Comparison of ENCODE assay signal across 11 mouse cellular contexts in genomic region chr7:64580293-64580692, GRCm38 (mm10).
DNase-seq lines count a peak whose midpoint lies in the region; ATAC-seq and TF ChIP-seq lines count a peak whose summit lies in the region.
"Had no signal": no experiment of that assay in that cellular context is flagged by ENCODE, and none has a peak within 500 bp of the region (broad histone marks: within the 10 kb centered on the region; RNA-seq: fewer than 3 reads in every experiment).

No protein-coding gene starts in this region.

- no peaks in the 10 kb centered on the region for H3K9me3 ChIP-seq in midbrain, embryonic 12.5 days
- no peaks in the 10 kb centered on the region for H3K9me3 ChIP-seq in midbrain, postnatal 0 days (ENCODE audit: low read length)
- H3K9me3 ChIP-seq in forebrain, embryonic 12.5 days = no peaks in the 10 kb centered on the region
- no peaks in the 10 kb centered on the region for H3K9me3 ChIP-seq in forebrain, postnatal 0 days (ENCODE audit: low read length)
- H3K9me3 ChIP-seq in midbrain, embryonic 16.5 days (replicated peaks; ENCODE audit: control insufficient read depth, low read length, poor library complexity, severe bottlenecking) = no peaks in the 10 kb centered on the region
- no peaks in the 10 kb centered on the region for H3K9me3 ChIP-seq in lung, postnatal 0 days (ENCODE audit: low read length)
- H3K9me3 ChIP-seq in kidney, embryonic 16.5 days (ENCODE audit: low read length) = no peaks in the 10 kb centered on the region
- H3K9me3 ChIP-seq: embryonic facial prominence, embryonic 15.5 days; limb, embryonic 15.5 days had no signal

- H3K4me3 ChIP-seq in midbrain, embryonic 12.5 days = no peak overlapping the region
- no peak overlapping the region for H3K4me3 ChIP-seq in midbrain, postnatal 0 days (ENCODE audit: low read depth, low read length)
- no peak overlapping the region for H3K4me3 ChIP-seq in forebrain, embryonic 12.5 days (replicated peaks)
- H3K4me3 ChIP-seq in forebrain, postnatal 0 days (ENCODE audit: low read depth, low read length) = no peak overlapping the region
- H3K4me3 ChIP-seq in midbrain, embryonic 16.5 days (ENCODE audit: low read depth, low read length) = no peak overlapping the region
- H3K4me3 ChIP-seq in lung, postnatal 0 days (ENCODE audit: low read depth, low read length) = no peak overlapping the region
- H3K4me3 ChIP-seq in kidney, embryonic 16.5 days (ENCODE audit: low read length) = no peak overlapping the region
- H3K4me3 ChIP-seq: embryonic facial prominence, embryonic 15.5 days; limb, embryonic 15.5 days had no signal

- TF ChIP-seq EP300 in lung, postnatal 0 days (IDR thresholded peaks at IDR 0.05) = no peak

- peak; percentile 31; the same call in 1 of the 2 replicates for ATAC-seq in midbrain, embryonic 12.5 days (ENCODE audit: low FRiP score, low read depth)
- ATAC-seq in midbrain, postnatal 0 days (ENCODE audit: low FRiP score) = no peak
- ATAC-seq in forebrain, embryonic 12.5 days (ENCODE audit: low FRiP score) = peak; percentile 60
- ATAC-seq in forebrain, postnatal 0 days = peak; percentile 5; the same call in 1 of the 2 replicates
- ATAC-seq in midbrain, embryonic 16.5 days = 0 out of 2 replicates have a peak, but pooled peaks have one; percentile 26
- no peak for ATAC-seq in lung, postnatal 0 days
- ATAC-seq in kidney, embryonic 16.5 days (ENCODE audit: low FRiP score, low TSS enrichment) = no peak

- H3K4me1 ChIP-seq in midbrain, embryonic 12.5 days = peaks cover 41% of the 10 kb centered on the region
- H3K4me1 ChIP-seq in midbrain, postnatal 0 days (ENCODE audit: insufficient read depth, low read length) = 0 out of 2 replicates have a peak, but pooled peaks cover 3% of the 10 kb centered on the region
- H3K4me1 ChIP-seq in forebrain, embryonic 12.5 days = peaks cover 35% of the 10 kb centered on the region
- H3K4me1 ChIP-seq in forebrain, postnatal 0 days (ENCODE audit: insufficient read depth) = peaks cover 13% of the 10 kb centered on the region
- H3K4me1 ChIP-seq in midbrain, embryonic 16.5 days (ENCODE audit: control insufficient read depth, insufficient read depth, low read length) = peaks cover 32% of the 10 kb centered on the region
- no peaks in the 10 kb centered on the region for H3K4me1 ChIP-seq in lung, postnatal 0 days (ENCODE audit: insufficient read depth, low read depth, low read length)
- no peaks in the 10 kb centered on the region for H3K4me1 ChIP-seq in kidney, embryonic 16.5 days (ENCODE audit: insufficient read depth, low read length)

- H3K4me2 ChIP-seq in midbrain, embryonic 12.5 days (replicated peaks) = no peak overlapping the region
- no peak overlapping the region for H3K4me2 ChIP-seq in midbrain, postnatal 0 days (ENCODE audit: low read depth, low read length, poor library complexity, severe bottlenecking)
- H3K4me2 ChIP-seq in forebrain, embryonic 12.5 days = no peak overlapping the region
- H3K4me2 ChIP-seq in forebrain, postnatal 0 days (ENCODE audit: low read depth) = no peak overlapping the region
- no peak overlapping the region for H3K4me2 ChIP-seq in midbrain, embryonic 16.5 days (ENCODE audit: low read length)
- H3K4me2 ChIP-seq in lung, postnatal 0 days (replicated peaks; ENCODE audit: low read depth, low read length) = no peak overlapping the region
- H3K4me2 ChIP-seq in kidney, embryonic 16.5 days (replicated peaks; ENCODE audit: low read depth, low read length) = no peak overlapping the region
- H3K4me2 ChIP-seq: embryonic facial prominence, embryonic 15.5 days; limb, embryonic 15.5 days had no signal

- no peaks in the 10 kb centered on the region for H3K36me3 ChIP-seq in midbrain, embryonic 12.5 days
- no peaks in the 10 kb centered on the region for H3K36me3 ChIP-seq in midbrain, postnatal 0 days (ENCODE audit: insufficient read depth, low read length)
- no peaks in the 10 kb centered on the region for H3K36me3 ChIP-seq in forebrain, embryonic 12.5 days (replicated peaks)
- no peaks in the 10 kb centered on the region for H3K36me3 ChIP-seq in forebrain, postnatal 0 days (ENCODE audit: insufficient read depth)
- H3K36me3 ChIP-seq in midbrain, embryonic 16.5 days (ENCODE audit: control insufficient read depth, insufficient read depth, low read length) = no peaks in the 10 kb centered on the region
- no peaks in the 10 kb centered on the region for H3K36me3 ChIP-seq in lung, postnatal 0 days (ENCODE audit: insufficient read depth, low read length)
- no peaks in the 10 kb centered on the region for H3K36me3 ChIP-seq in kidney, embryonic 16.5 days (ENCODE audit: insufficient read depth, low read length)
- H3K36me3 ChIP-seq: embryonic facial prominence, embryonic 15.5 days; limb, embryonic 15.5 days had no signal

- TF ChIP-seq CTCF in midbrain, postnatal 0 days (IDR thresholded peaks at IDR 0.05) = no peak
- no peak for TF ChIP-seq CTCF in forebrain, postnatal 0 days (IDR thresholded peaks at IDR 0.05; ENCODE audit: low read depth)
- TF ChIP-seq CTCF in lung, postnatal 0 days (IDR thresholded peaks at IDR 0.05) = no peak

- DNase-seq in midbrain, postnatal 0 days (ENCODE audit: low spot score) = no peak
- DNase-seq in forebrain, postnatal 0 days = no peak
- DNase-seq in lung, postnatal 0 days (ENCODE audit: low spot score) = no peak
- DNase-seq: lung, adult 18-20 months; thymus, postnatal 4 days had no signal

- H3K9ac ChIP-seq in midbrain, embryonic 12.5 days (replicated peaks) = no peak overlapping the region
- no peak overlapping the region for H3K9ac ChIP-seq in midbrain, postnatal 0 days (replicated peaks; ENCODE audit: low read length, poor library complexity, severe bottlenecking)
- no peak overlapping the region for H3K9ac ChIP-seq in forebrain, embryonic 12.5 days
- H3K9ac ChIP-seq in forebrain, postnatal 0 days = no peak overlapping the region
- peak overlapping the region; percentile 20; the same call in 1 of the 2 replicates for H3K9ac ChIP-seq in midbrain, embryonic 16.5 days (ENCODE audit: low read depth, low read length)
- H3K9ac ChIP-seq in lung, postnatal 0 days (replicated peaks; ENCODE audit: low read depth) = no peak overlapping the region
- no peak overlapping the region for H3K9ac ChIP-seq in kidney, embryonic 16.5 days (replicated peaks; ENCODE audit: low read length)
- H3K9ac ChIP-seq: embryonic facial prominence, embryonic 15.5 days; limb, embryonic 15.5 days had no signal

- H3K27me3 ChIP-seq in midbrain, embryonic 12.5 days = no peaks in the 10 kb centered on the region
- no peaks in the 10 kb centered on the region for H3K27me3 ChIP-seq in midbrain, postnatal 0 days (ENCODE audit: insufficient read depth, low read length)
- H3K27me3 ChIP-seq in forebrain, embryonic 12.5 days = no peaks in the 10 kb centered on the region
- no peaks in the 10 kb centered on the region for H3K27me3 ChIP-seq in forebrain, postnatal 0 days (ENCODE audit: insufficient read depth, low read length)
- no peaks in the 10 kb centered on the region for H3K27me3 ChIP-seq in midbrain, embryonic 16.5 days (ENCODE audit: control insufficient read depth, insufficient read depth, low read depth, low read length)
- H3K27me3 ChIP-seq in lung, postnatal 0 days (replicated peaks; ENCODE audit: insufficient read depth, low read length) = no peaks in the 10 kb centered on the region
- H3K27me3 ChIP-seq in kidney, embryonic 16.5 days (ENCODE audit: insufficient read depth, low read length) = no peaks in the 10 kb centered on the region
- H3K27me3 ChIP-seq: embryonic facial prominence, embryonic 15.5 days; limb, embryonic 15.5 days had no signal

- 75% methylated on average over 4 of the region's 4 CpGs for WGBS in midbrain, embryonic 12.5 days
- WGBS in midbrain, postnatal 0 days = 57% methylated on average over 4 of the region's 4 CpGs
- 38% methylated on average over 4 of the region's 4 CpGs for WGBS in forebrain, embryonic 12.5 days
- 31% methylated on average over 4 of the region's 4 CpGs for WGBS in forebrain, postnatal 0 days
- WGBS in midbrain, embryonic 16.5 days = 62% methylated on average over 4 of the region's 4 CpGs
- WGBS in lung, postnatal 0 days = 60% methylated on average over 4 of the region's 4 CpGs
- 60% methylated on average over 4 of the region's 4 CpGs for WGBS in kidney, embryonic 16.5 days

- H3K27ac ChIP-seq in midbrain, embryonic 12.5 days (replicated peaks) = peak overlapping the region; percentile 56
- no peak overlapping the region for H3K27ac ChIP-seq in midbrain, postnatal 0 days (ENCODE audit: low read depth, low read length)
- H3K27ac ChIP-seq in forebrain, embryonic 12.5 days = peak overlapping the region; percentile 72
- H3K27ac ChIP-seq in forebrain, postnatal 0 days (ENCODE audit: low read depth, low read length) = 0 out of 2 replicates have a peak overlapping the region, but pooled peaks have one; percentile 21
- H3K27ac ChIP-seq in midbrain, embryonic 16.5 days (ENCODE audit: low read length) = peak overlapping the region; percentile 55
- no peak overlapping the region for H3K27ac ChIP-seq in lung, postnatal 0 days (ENCODE audit: low read length)
- no peak overlapping the region for H3K27ac ChIP-seq in kidney, embryonic 16.5 days (ENCODE audit: low read length)
- H3K27ac ChIP-seq: embryonic facial prominence, embryonic 15.5 days; limb, embryonic 15.5 days had no signal

Comparison
In these comparisons a context has a peak if more than half of its experiments do, and no peak if none do; other contexts are left out.
1. ATAC-seq: peak in midbrain, embryonic 12.5 days (single experiment), forebrain, embryonic 12.5 days (single experiment), forebrain, postnatal 0 days (single experiment) and midbrain, embryonic 16.5 days (single experiment); none in midbrain, postnatal 0 days (single experiment), lung, postnatal 0 days (single experiment) and kidney, embryonic 16.5 days (single experiment).
2. H3K27ac ChIP-seq: peak in midbrain, embryonic 12.5 days (single experiment), forebrain, embryonic 12.5 days (single experiment), forebrain, postnatal 0 days (single experiment) and midbrain, embryonic 16.5 days (single experiment); none in midbrain, postnatal 0 days (single experiment), lung, postnatal 0 days (single experiment) and kidney, embryonic 16.5 days (single experiment).